Comparison of ENCODE assay signal across 8 mouse cellular contexts in the genomic region with DNA sequence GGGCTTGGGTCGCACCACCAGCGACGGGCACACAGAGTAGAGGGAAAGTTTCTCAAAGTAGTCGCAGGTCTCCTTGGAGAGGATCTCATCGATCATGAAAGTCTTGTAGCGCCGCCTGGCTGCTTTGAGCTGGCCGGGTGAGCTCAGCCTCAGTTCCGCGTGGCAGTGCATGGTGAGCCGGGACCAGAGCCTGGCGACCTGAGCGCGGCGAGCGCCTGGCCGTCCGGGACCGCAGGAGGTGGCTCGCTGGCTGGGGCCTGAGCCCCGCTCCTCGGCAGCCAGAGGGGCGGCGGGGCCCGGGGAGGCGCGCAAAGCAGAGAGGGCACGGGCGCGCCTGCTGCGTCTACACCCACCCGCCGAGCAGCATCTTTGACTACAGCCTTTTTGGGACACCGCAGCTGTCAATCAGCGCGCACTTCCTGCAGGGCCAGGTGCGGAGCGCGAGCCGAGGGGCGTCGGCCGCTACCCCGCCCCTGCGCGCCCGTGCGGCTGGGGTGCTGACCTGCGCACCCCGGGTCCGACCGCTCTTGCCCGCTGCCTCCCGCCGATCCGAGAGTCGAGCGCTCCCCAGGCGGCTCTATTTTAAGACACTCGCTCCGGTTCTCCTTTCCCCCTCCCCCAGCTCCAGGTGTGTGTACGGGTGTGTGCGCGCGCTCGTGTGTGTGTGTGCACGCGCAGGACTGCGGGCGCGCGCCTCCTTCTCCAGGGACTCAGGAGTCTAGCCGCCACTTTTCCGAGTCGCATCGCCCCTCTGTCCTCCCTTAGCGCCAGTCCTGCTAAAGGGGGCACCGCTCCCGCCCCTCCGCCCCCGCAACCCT. TPM values are rescaled to one million over a fixed set of nuclear protein-coding genes. Genes with fewer than 3 reads are reported as not detected.
DNase-seq lines count a peak whose midpoint lies in the region; ATAC-seq lines count a peak whose summit lies in the region.

A gene (minus strand): TSS at position 542 of the 818 bp plus-strand sequence.

- no peaks in the 10 kb centered on the region for H3K36me3 ChIP-seq in intestine, embryonic 15.5 days
- no peaks in the 10 kb centered on the region for H3K36me3 ChIP-seq in stomach, embryonic 15.5 days

- peak within 1 kb of the TSS; percentile 39 for H3K9ac ChIP-seq in intestine, embryonic 15.5 days
- 0 out of 2 replicates have a peak within 1 kb of the TSS, but pooled peaks have one; percentile 19 for H3K9ac ChIP-seq in stomach, embryonic 15.5 days

- no peaks in the 10 kb centered on the region for H3K9me3 ChIP-seq in intestine, embryonic 15.5 days
- no peaks in the 10 kb centered on the region for H3K9me3 ChIP-seq in stomach, embryonic 15.5 days

- intact Hi-C loops in gastrocnemius, postnatal 36 days (cut with DNase I) = loop anchor here (5.0 kb wide), 2 partner anchors 336 to 356 kb away; no protein-coding TSS in a partner anchor
- intact Hi-C loops in left cerebral cortex, postnatal 14 days (cut with DNase I) = loop anchor here (5.0 to 10.0 kb wide), 3 partner anchors 56 to 351 kb away; no protein-coding TSS in a partner anchor

- peak; percentile 70 for DNase-seq in adrenal gland, adult 2 months
- peak; percentile 45 for DNase-seq in embryo, embryonic 11.5 days (ENCODE audit: low read depth, low spot score)
- peak; percentile 27 to 33 for DNase-seq in gastrocnemius, postnatal 36 days
- peak; percentile 57 to 78 for DNase-seq in left cerebral cortex, postnatal 14 days (ENCODE audit: low spot score in 2 of 2)
- DNase-seq in mesoderm, embryonic 11.5 days (ENCODE audit: low read depth, low spot score) = peak; percentile 66

- peak within 1 kb of the TSS; percentile 97 for H3K4me2 ChIP-seq in intestine, embryonic 15.5 days (replicated peaks)
- H3K4me2 ChIP-seq in stomach, embryonic 15.5 days = peak within 1 kb of the TSS; percentile 93

- under 1% methylated on average over 81 of the region's 81 CpGs for WGBS in intestine, embryonic 15.5 days
- WGBS in stomach, embryonic 15.5 days = under 1% methylated on average over 81 of the region's 81 CpGs

- H3K27me3 ChIP-seq in intestine, embryonic 15.5 days (replicated peaks) = peaks cover 65% of the 10 kb centered on the region
- H3K27me3 ChIP-seq in stomach, embryonic 15.5 days (replicated peaks) = peaks cover 76% of the 10 kb centered on the region

- peak; percentile 87 for ATAC-seq in intestine, embryonic 15.5 days
- peak; percentile 76; the same call in 1 of the 2 replicates for ATAC-seq in stomach, embryonic 15.5 days (ENCODE audit: insufficient read depth, low FRiP score, low read depth)
- ATAC-seq in megakaryocyte, adult 5-6 weeks (ENCODE audit: poor library complexity, severe bottlenecking) = no peak

- peaks cover 20% of the 10 kb centered on the region; the same call in 1 of the 2 replicates for H3K4me1 ChIP-seq in intestine, embryonic 15.5 days (replicated peaks)
- peaks cover 23% of the 10 kb centered on the region for H3K4me1 ChIP-seq in stomach, embryonic 15.5 days

- H3K4me3 ChIP-seq in intestine, embryonic 15.5 days (replicated peaks) = peak within 1 kb of the TSS; percentile 54
- H3K4me3 ChIP-seq in stomach, embryonic 15.5 days (replicated peaks) = peak within 1 kb of the TSS; percentile 49

- no peak within 1 kb of the TSS for H3K27ac ChIP-seq in intestine, embryonic 15.5 days
- H3K27ac ChIP-seq in stomach, embryonic 15.5 days = no peak within 1 kb of the TSS

RNA-seq across cellular contexts. Expression of the gene that starts here (rescaled TPM):
- total RNA-seq in adrenal gland, adult 2 months (2021) = not detected
- polyA plus RNA-seq in adrenal gland, adult 2 months (2012; rRNA removed) = 0.04 TPM in 1 of 2 replicates, not detected in the other
- 10 to 100 TPM in 1 of 2 experiments, 1 to 10 TPM in 1; 8.1 to 10.3 TPM for total RNA-seq in gastrocnemius, postnatal 36 days (2021)
- 0.14 and 0.21 TPM in 2 replicates for polyA plus RNA-seq in intestine, embryonic 15.5 days (2015; fragmentation: Nextera tagmentation; extraction: Ambion mirVana)
- total RNA-seq in left cerebral cortex, postnatal 14 days (2021) = 1 to 10 TPM; 7.8 to 9.0 TPM
- 0.62 and 0.69 TPM in 2 replicates for polyA plus RNA-seq in stomach, embryonic 15.5 days (2015; fragmentation: Nextera tagmentation; extraction: Ambion mirVana)
- not detected in 2 replicates for total RNA-seq in megakaryocyte, adult 5-6 weeks (2015)
- total RNA-seq in megakaryocyte, adult 5-6 weeks (2017) = not detected in 2 replicates

Comparison
In these comparisons a context has a peak if more than half of its experiments do, and no peak if none do; other contexts are left out.
1. RNA of the gene that starts here (total RNA-seq): 8.1 to 10.3 TPM in gastrocnemius, postnatal 36 days and 7.8 to 9.0 TPM in left cerebral cortex, postnatal 14 days; not detected in adrenal gland, adult 2 months and not detected in megakaryocyte, adult 5-6 weeks; every median in the first group is over 4 times any median in the second.
2. Peak in DNase-seq in adrenal gland, adult 2 months; RNA of the gene not detected or under 1 TPM.
3. Peak in ATAC-seq, H3K4me3 ChIP-seq, H3K9ac ChIP-seq and H3K4me2 ChIP-seq in intestine, embryonic 15.5 days; RNA of the gene not detected or under 1 TPM.
4. Peak in ATAC-seq, H3K4me3 ChIP-seq, H3K9ac ChIP-seq and H3K4me2 ChIP-seq in stomach, embryonic 15.5 days; RNA of the gene not detected or under 1 TPM.
5. Peak in every context shown above with its lines, with median percentiles within 50 percentile points of each other: DNase-seq.